Mouse (Mus musculus) kidney, adult 18-20 months (tissue): ENCODE measurements around the gene Fam117b.

Source experiments
- DNase-seq: peaks from one replicate; pipeline ENCODE4 v3.0.0; 2021

Gene Fam117b

GRCm38 (mm10) chr1:59913869-59914225, 1.0 kb downstream of the Fam117b start:
- DNase-seq, result no peak

- no peak for DNase-seq
Measured at GRCm38 (mm10) chr1:59914799-59915198, 2.0 kb downstream of the Fam117b start.

DNA sequence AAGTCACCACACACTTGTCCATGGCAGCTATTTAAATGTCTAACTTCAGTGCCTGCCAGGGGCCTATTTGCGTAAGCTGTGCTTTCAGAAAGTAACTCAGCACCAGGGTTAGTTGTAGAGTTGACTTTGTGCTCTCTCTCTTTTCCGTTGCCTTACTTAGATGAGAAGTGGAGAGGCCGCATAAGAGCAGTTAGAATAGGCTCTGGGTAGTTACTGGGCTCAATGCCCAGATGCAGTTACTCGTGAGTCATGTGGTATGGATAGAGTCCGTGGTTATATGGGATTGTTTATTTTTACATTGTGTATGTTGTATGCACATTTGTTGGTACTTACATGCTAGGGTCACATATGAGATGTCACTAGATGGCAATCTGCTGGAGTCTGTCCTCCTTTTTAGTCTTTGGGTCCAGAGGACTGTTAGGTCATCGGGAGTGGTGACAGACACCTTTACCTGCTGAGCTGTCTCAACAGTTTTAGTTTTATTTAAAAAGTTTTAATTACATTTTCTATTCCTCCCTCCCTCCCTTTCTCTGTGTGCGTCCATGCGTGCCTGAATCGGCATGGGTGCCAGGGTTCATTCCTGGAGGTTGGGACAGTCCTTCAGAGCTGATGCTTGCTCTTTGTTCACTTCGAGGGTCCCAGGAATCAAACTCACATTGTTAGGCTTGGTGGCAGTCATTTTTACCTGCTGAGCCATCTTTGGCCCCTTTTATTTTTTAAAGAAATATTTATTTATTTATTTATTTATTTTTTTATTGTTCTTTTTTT, 3.2 kb downstream of the Fam117b start:
- no peak for DNase-seq

- no peak for DNase-seq
Measured at GRCm38 (mm10) chr1:59917401-59917800, 4.6 kb downstream of the Fam117b start.

DNA sequence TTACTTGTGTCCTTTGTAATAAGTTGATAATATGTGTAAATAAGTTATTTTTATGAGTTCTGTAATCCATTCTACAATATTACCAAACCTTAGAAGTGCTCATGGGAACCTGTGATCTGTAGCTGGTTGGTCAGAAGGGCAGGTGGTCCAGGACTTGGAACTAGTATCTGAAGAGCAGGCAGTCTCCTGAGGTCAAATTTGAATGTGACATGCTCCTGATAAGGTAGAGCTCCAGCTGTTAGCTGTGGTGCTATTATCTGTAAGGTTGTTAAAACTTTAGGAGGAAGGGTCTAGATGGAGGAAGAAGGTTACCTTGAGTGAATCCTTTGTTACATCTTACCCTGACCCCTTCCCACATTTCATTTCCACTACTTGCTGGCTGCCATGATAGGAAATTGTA, 5.3 kb downstream of the Fam117b start:
- DNase-seq, result no peak

GRCm38 (mm10) chr1:59923201-59923600, 10.4 kb downstream of the Fam117b start:
- no peak for DNase-seq

DNA sequence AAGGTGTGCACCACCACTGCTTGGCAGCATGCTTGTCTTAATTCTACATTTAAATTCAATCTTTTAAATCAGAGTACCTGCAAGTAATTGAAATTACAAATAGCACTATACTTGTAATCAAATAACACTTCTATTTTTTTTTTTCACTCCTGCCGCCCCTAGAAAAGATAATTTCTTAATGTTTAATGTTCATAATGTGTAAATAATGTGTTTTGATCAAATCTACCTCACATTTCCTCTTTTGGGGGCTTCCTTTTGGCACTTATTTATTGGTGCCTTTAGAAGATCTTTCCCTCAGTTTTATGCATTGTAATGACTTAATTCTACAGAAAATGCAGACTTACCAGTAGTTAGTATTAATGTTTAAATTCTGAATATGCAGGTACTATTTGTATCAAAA, 10.9 kb downstream of the Fam117b start:
- DNase-seq, result no peak

DNA sequence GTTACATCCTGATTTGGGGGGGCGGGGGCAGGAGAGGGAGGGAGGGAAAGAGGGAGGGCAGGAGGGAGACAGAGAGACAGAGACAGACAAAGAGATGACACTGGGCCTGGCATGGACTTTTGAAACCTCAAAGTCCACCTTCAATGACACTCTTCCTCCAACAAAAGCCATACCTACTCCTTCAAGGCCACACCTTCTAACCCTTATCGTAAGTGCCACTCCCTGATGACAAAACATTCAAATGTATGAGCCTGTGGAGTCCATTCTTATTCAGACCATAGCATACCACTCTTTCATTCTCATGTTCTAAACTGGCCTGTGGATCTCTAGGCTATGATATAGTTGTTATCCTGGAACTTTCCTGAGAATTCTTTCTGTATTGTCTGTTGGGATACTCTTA, 11.6 kb downstream of the Fam117b start:
- DNase-seq, result no peak

DNA sequence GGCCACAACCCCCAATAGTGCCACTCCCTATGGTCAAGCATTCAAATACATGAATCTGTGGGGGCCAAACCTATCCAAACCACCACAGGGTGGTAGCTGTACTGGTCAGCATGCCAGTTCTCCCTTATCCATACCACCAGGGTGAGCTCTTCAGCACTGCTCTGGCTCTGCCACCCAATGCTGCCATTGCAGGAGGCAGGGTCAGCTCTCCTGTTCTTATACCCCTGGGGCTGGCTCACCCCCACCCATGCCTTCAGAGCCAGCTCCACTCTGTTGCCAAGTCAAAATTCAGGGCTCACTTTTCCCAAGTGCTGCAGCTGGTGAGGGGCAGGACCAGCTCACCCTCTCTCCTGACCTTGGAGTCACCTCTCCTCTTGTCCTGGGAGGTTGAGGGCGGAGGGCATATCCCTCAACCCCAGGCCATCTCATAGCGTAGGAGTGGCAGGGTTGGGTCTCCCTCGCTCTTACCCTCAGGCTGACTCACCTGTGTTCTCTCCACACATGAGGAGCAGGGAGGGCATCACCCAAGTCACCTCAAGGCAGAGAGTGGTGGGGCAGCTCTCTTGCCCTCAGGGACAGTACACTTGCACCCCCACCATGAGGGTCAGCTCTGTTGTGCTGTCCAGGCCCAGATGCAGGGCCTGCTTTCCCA, 13.3 kb downstream of the Fam117b start:
- no peak for DNase-seq

GRCm38 (mm10) chr1:59927131-59927680, 14.4 kb downstream of the Fam117b start:
- no peak for DNase-seq

DNA sequence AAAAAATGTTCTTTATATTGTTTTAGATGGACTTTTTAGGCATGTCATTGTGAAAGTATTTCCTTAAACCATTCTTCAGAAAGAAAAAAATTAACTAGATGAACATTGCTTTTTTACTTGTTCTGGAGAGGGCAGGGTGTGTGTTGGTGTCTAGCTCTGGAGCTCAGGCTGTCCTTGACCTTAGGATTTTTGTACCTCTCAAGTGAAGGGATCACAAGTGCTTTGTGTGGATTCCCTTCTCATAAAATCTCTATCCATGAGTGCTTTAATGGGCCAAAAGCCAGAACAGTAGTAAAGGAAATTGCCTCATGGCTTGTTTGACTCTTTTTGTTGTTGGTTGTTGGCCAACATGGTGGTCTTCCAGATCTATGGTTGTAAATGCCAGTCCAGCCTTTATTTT, 18.1 kb downstream of the Fam117b start:
- DNase-seq, result no peak

GRCm38 (mm10) chr1:59932991-59933390, 20.2 kb downstream of the Fam117b start:
- DNase-seq, result no peak

- DNase-seq, result no peak
Measured at GRCm38 (mm10) chr1:59941063-59941462, 28.3 kb downstream of the Fam117b start.

GRCm38 (mm10) chr1:59942057-59942790, 29.4 kb downstream of the Fam117b start:
- DNase-seq, result no peak

- no peak for DNase-seq
Measured at GRCm38 (mm10) chr1:59943825-59944224, 31.0 kb downstream of the Fam117b start.

DNA sequence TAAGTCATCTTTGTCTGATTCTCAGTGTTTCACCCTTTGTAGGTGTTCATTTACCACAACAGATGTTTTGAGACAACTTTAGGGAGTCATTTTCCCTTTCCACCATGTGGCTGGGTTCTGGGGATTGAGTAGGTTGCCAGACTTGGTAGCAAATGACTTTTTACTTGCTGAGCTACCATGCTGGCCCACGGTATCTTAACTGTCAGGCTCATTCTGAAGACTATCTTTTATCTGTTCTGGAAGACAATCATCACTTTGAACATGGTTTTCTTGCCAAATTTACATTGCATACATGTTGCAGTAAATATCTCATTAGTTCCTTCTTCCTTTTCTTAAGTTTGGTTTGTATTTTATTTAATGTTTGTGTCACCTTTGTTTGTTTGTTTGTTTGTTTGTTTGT, 33.2 kb downstream of the Fam117b start:
- no peak for DNase-seq

DNA sequence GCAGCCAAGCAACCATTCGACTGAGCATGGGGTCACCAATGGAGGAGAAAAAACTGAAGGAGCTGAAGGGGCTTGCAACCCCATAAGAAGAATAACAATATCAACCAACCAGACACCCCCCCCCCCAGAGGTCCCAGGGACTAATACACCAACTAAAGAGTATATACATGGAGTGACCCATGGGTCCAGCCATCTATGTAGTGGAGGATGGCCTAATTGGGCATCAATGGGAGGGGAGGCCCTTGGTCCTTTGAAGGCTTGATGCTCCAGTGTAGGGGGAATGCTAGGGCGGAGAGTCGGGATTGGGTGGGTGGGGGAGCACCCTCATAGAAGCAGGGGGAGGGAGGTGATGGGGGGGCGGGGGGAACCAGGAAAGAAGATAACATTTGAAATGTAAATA, 34.7 kb downstream of the Fam117b start:
- no peak for DNase-seq

- no peak for DNase-seq
Measured at GRCm38 (mm10) chr1:59957206-59957605, 44.4 kb downstream of the Fam117b start.

DNA sequence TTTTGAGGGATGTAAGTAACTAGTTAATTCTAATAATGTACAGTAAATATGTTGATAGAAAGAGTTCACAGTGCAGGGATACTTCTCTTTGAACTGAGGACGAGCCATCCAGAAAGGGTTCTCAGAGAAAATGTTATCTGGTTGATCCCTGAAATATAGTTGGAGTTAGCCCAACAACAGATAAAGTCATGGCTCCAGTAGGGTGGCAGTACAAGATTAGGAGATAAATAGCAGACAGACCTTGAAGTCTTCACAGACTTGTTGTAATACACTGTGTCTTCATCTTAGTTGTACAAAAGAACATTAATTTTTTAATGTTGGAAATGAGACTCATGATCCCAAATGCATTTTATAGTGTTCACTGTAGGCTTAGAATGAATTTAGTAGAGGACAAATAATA, 47.1 kb downstream of the Fam117b start:
- no peak for DNase-seq

DNA sequence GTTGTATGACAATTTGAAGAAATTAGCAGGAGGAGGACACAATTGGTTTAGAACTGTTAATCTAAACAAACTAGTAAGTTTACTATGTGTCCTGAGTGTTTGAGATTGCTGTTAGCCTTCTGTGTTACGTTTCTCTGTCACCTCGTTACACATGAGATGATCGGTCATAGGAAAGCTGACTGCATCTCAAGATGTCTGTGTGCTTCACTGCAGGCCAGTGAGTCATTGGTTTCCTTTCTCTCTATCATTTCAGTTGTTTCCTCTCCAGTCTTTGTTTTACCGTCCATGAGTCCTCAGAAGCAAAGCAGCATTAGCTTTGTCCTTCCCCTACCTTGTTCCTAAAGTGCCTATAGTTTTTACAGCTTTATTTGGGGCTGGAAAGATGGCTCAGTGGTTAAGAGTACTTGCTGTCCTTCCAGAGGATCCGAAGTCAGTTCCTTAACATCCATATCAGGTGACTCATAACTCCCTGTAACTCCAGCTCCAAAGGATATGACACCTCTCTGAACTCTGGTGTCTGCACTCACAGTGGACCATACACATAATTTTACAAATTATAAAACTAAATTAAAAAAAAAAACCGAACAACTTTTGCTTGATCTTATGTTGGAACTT, 53.5 kb downstream of the Fam117b start:
- DNase-seq, result no peak

DNA sequence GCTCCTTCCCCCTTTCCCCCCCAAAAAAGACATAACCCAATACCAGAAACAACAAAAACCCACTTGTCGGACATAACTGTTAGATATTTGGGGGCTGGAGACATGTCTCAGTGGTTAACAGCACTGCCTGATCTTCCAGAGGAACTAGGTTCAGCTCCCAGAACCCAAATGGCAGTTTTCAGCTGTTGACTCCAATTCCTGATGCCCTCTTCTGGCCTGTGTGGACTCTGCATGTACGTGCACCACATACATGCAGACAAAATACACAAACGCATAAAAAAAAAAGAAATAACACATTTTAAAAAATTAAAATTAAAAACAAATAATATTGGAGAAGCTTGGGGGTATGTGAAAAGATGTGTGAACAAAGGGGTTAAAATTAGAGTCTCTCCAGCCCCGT, 54.5 kb downstream of the Fam117b start:
- DNase-seq, result peak; percentile 27

DNA sequence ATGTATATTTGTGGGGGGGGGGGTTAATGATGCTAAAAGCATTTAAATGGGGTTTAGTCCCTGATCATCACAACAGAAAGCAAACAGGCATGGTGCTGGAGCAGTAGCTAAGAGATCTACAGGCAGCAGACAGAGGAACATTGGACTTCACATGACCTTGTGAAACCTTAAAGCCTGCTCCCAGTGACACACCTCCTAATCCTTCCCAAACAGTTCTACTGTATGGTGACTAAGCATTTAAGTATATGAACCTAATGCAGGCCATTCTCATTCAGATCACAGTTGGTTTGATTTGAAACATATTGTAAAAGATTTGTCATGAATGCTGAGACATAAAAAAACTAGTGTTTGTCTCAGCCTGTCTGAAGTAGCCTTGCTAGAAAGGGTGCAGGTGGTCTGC, 73.8 kb downstream of the Fam117b start:
- DNase-seq, result no peak

DNA sequence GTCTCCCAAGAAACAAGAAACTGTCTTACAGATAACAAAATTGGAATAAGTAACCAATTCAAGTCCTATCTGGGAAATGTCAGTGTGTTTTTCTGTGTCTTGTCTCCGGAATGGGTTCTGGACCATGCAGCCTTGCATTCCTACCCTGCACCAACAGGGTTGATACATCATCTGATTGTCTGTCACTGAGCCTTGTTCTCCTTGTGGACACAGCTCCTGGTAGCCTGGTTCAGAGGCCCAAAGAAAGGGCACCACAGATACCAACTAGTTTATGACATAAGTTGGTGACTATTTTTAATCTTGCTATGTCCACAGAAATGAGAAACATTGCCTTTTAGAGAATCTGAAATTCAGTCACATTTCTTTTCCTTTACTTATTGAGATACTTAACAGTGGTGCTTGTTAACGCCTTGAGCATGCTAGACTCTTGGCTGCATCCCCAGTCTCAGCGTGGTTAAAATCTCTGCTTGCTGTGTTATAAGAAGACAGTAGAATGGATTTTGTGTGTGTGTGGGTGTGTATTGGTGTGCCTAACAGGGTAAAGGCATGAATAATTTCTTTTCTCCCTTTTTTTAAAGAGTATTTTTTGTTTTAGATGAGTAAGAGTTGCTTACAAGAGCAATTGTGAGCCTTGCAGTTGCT, 74.7 kb downstream of the Fam117b start:
- no peak for DNase-seq
